Mouse (Mus musculus) embryonic facial prominence, embryonic 15.5 days (tissue): Measurements from ENCODE around the gene Slc27a2. TPM values are rescaled to one million over a fixed set of nuclear protein-coding genes. Genes with fewer than 3 reads are reported as not detected.

Source experiments
- ATAC-seq: fragments of 200-750 bp; cut with Nextera tagmentation; 2 replicates; pipeline ENCODE4 v1.8.0; 2017; ENCODE audit warnings: low read depth, moderate TSS enrichment; ENCODE audit not compliant: insufficient number of reproducible peaks, low FRiP score, low TSS enrichment
- H3K27ac ChIP-seq: fragments of 300-500 bp; sonication (generic); replicated peaks from 2 replicates; pipeline ENCODE4 v1.5.1; 2015; ENCODE audit warnings: mild to moderate bottlenecking, inconsistent platforms
- H3K27me3 ChIP-seq: fragments of 300-500 bp; sonication (generic); 2 replicates; pipeline ENCODE4 v1.6.1; 2015; ENCODE audit warnings: inconsistent platforms
- H3K36me3 ChIP-seq: fragments of 300-500 bp; sonication (generic); 2 replicates; pipeline ENCODE4 v1.6.1; 2015; ENCODE audit warnings: mild to moderate bottlenecking, inconsistent platforms
- H3K4me1 ChIP-seq: fragments of 300-500 bp; sonication (generic); 2 replicates; pipeline ENCODE4 v1.6.1; 2015; ENCODE audit warnings: inconsistent platforms
- H3K4me2 ChIP-seq: fragments of 300-500 bp; sonication (generic); replicated peaks from 2 replicates; pipeline ENCODE4 v1.6.1; 2015; ENCODE audit warnings: mild to moderate bottlenecking, inconsistent platforms
- H3K4me3 ChIP-seq: fragments of 300-500 bp; sonication (generic); replicated peaks from 2 replicates; pipeline ENCODE4 v1.5.1; 2015; ENCODE audit warnings: mild to moderate bottlenecking, inconsistent platforms
- H3K9ac ChIP-seq: fragments of 300-500 bp; sonication (generic); 2 replicates; pipeline ENCODE4 v1.6.1; 2015; ENCODE audit warnings: inconsistent platforms
- H3K9me3 ChIP-seq: fragments of 300-500 bp; sonication (generic); replicated peaks from 2 replicates; pipeline ENCODE4 v1.6.1; 2016; ENCODE audit warnings: inconsistent platforms
- WGBS: fragments of 180-500 bp; shearing (Covaris S2); methylation state at CpG from one replicate; pipeline ENCODE4 v1.1.7; 2015; 5-methylcytosine and 5-hydroxymethylcytosine counted together
- polyA plus RNA-seq: library from polyadenylated mRNA; unstranded; fragments of >200 nt; fragmentation: Nextera tagmentation; extraction: Ambion mirVana; gene quantifications from 2 replicates; pipeline ENCODE4 v1.2.1, GENCODE M21; 2015

The Slc27a2 gene
- polyA plus RNA-seq, 1 experiment from 2014 or later, result 24.8 TPM

DNA sequence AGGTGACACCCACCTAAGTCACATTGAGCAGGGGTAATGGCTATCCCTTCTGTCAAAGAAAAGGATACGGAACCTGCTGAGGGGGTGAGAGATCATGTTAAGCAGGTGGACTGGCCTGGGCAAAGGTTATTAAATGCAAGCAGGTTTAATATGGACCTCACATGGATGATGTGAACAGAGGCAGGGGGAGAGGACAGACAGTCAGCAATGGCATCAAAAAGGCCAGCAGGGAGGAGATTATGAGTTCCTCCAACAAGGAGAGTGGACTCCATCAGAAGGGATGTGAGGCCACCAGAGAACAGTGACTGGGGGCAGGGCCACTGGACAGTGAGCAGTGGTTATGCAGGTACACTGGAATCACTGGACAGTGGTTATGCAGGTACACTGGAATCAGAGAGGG is 7.9 kb downstream of the Slc27a2 start:
- Histone ChIP-seq H3K27me3 (peaks cover 5% of the 10 kb centered on the region; the same call in 1 of the 2 replicates), H3K4me3 (no peak overlapping the region), H3K36me3 (no peaks in the 10 kb centered on the region), H3K9ac (no peak overlapping the region), H3K4me2 (no peak overlapping the region), H3K4me1 (no peaks in the 10 kb centered on the region), H3K9me3 (no peaks in the 10 kb centered on the region), H3K27ac (no peak overlapping the region)
- ATAC-seq, result no peak
- WGBS, result 94% methylated on average over 1 of the region's 1 CpGs

DNA sequence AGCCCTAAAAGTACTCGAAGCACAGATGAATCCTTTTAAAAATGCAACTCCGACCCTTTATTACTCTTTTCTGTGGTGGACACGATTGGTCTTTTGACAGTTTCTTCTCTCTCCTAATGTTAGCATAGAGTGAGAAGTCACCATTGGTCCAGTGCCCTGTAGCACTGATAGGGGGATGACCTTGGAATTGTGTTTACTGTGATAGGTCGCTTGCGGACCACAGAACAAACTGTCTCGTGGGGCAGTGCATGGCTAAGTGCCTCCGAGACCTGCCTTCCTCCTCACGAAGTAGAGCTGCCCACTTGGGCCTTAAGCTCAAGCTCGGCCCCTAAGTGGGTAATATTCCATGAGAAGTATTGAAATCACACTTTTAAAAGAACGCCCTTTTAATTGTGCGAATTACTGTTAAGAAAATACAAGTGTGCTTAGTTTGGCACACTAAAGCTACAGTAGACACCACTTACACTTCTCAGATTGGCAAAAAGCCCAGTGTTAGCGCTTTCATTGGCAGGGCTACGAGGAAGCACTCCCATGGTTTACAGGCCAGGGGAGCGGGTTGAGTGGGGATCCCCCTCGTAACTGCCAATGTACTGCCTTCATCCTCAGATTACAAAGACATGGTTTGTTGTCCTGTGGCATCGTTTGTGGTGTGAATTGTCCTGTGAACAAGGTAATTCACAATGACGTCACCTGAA is 11.4 kb downstream of the Slc27a2 start:
- H3K9ac ChIP-seq, result no peak overlapping the region
- H3K36me3 ChIP-seq, result no peaks in the 10 kb centered on the region
- no peak overlapping the region for H3K27ac ChIP-seq
- 71% methylated on average over 17 of the region's 17 CpGs for WGBS
- no peaks in the 10 kb centered on the region for H3K4me1 ChIP-seq
- H3K4me3 ChIP-seq, result no peak overlapping the region
- no peaks in the 10 kb centered on the region for H3K9me3 ChIP-seq
- peak; percentile 34; the same call in 1 of the 2 replicates for ATAC-seq
- no peak overlapping the region for H3K4me2 ChIP-seq
- no peaks in the 10 kb centered on the region for H3K27me3 ChIP-seq

DNA sequence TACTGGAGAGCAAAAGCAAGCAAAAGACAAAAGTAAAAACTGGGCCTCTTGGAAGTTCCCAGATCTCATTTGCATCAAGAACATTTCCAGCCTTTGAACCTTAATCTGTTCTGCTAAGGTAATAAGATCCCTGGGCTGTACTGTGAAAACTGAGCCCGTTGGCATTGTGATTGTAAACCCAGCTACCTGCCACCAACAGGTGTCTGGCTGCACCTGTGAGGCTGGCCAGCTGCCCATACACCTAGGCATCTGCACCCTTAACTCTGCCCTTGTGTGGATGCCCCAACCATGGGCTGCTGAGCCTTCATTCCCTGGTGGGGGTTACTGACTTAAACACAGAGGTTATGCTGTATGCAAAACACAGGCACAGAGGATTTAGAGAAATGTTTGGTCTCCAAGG is 20.0 kb downstream of the Slc27a2 start:
- Histone ChIP-seq H3K4me3 (no peak overlapping the region), H3K4me2 (no peak overlapping the region), H3K27ac (no peak overlapping the region), H3K36me3 (no peaks in the 10 kb centered on the region), H3K27me3 (no peaks in the 10 kb centered on the region), H3K9me3 (0 out of 2 replicates have a peak, but pooled peaks cover 11% of the 10 kb centered on the region), H3K4me1 (peaks cover 5% of the 10 kb centered on the region; the same call in 1 of the 2 replicates), H3K9ac (no peak overlapping the region)
- peak; percentile 52; the same call in 1 of the 2 replicates for ATAC-seq
- 52% methylated on average over 1 of the region's 1 CpGs for WGBS

DNA sequence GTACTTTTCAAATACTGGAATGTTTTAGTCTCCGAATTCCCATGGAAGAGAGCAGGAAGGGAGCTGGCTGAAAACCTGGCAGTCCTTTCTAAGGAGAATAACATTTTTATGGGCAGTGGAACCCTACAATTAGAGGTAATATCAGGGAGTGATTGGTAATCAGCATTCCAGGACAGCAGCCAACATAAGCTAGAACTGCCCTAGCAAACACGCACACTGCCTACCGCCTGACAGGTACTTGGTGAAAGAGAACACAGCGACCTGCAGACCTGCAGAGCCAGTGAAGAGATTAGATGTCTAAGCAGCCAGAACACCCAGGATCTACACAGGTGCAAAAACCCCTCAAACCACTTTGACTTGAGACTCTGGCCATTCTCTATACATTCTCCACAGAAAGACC is 20.5 kb downstream of the Slc27a2 start:
- H3K36me3 ChIP-seq, result no peaks in the 10 kb centered on the region
- 0 out of 2 replicates have a peak, but pooled peaks cover 11% of the 10 kb centered on the region for H3K9me3 ChIP-seq
- 63% methylated on average over 4 of the region's 4 CpGs for WGBS
- H3K4me3 ChIP-seq, result no peak overlapping the region
- peaks cover 5% of the 10 kb centered on the region; the same call in 1 of the 2 replicates for H3K4me1 ChIP-seq
- H3K27me3 ChIP-seq, result no peaks in the 10 kb centered on the region
- H3K9ac ChIP-seq, result no peak overlapping the region
- no peak overlapping the region for H3K4me2 ChIP-seq
- no peak for ATAC-seq
- H3K27ac ChIP-seq, result no peak overlapping the region

DNA sequence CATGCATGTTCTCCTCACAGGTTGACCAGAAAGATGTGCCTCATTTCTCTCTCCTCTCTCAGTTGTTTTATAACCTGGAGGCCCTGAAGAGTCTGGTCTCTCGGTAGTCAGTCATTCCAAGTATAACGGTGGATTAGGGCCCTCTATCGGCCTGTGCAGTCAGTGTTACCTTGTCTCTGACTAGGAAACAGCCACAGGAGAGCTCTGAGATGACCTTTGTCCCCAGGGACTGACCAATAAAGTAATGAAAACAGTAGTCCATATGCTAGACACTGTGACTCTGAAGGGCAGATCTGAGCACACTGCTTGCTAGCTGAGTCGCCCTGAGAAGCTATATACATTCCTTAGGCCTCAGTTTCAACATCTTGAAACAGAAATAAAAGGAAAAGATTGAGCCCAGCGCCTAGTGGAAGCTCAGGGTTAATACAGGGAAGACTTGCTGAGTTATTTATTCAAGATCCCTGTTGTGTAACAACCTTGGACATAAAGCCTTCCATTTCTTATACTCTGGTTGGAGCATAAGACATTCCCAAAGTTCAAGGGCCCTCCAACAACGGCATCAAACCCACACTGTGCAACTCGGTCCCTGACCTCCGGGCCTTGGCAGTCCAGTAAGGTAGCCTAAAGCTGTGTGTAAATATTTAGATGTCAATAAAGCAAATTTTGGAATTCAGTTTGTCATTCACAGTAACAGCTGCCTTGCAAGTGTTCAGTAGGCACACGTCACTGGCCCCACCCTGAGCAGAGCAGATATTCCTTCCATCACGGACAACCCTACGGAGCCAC is 23.4 kb downstream of the Slc27a2 start:
- H3K4me3 ChIP-seq, result no peak overlapping the region
- no peak overlapping the region for H3K9ac ChIP-seq
- 0 out of 2 replicates have a peak, but pooled peaks cover 8% of the 10 kb centered on the region for H3K9me3 ChIP-seq
- no peaks in the 10 kb centered on the region for H3K27me3 ChIP-seq
- peaks cover 5% of the 10 kb centered on the region; the same call in 1 of the 2 replicates for H3K4me1 ChIP-seq
- no peak overlapping the region for H3K27ac ChIP-seq
- H3K4me2 ChIP-seq, result no peak overlapping the region
- 80% methylated on average over 11 of the region's 11 CpGs for WGBS
- no peaks in the 10 kb centered on the region for H3K36me3 ChIP-seq
- no peak for ATAC-seq

DNA sequence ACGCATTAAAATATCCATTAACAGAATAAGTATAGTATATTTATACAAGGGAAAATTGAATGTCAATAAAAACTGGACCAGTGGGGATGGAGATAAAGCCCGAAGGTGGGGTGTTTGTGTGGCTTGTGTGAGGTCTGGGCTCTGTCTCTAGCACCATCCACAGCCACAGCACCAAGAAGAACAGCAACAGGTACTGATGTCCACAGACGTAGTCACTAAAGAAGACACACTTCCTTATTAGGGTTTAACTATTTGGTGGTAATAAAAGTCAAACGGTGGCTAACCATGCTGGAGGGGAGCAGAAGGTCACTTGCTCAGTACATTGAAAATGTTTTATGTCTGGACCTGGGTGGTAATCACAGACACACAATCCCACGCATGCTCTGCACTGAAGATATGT is 25.2 kb downstream of the Slc27a2 start:
- Histone ChIP-seq H3K27ac (no peak overlapping the region), H3K4me3 (no peak overlapping the region), H3K4me2 (no peak overlapping the region), H3K9me3 (no peaks in the 10 kb centered on the region), H3K36me3 (no peaks in the 10 kb centered on the region), H3K9ac (no peak overlapping the region), H3K4me1 (0 out of 2 replicates have a peak, but pooled peaks cover 2% of the 10 kb centered on the region), H3K27me3 (no peaks in the 10 kb centered on the region)
- WGBS, result 83% methylated on average over 5 of the region's 5 CpGs
- ATAC-seq, result no peak

DNA sequence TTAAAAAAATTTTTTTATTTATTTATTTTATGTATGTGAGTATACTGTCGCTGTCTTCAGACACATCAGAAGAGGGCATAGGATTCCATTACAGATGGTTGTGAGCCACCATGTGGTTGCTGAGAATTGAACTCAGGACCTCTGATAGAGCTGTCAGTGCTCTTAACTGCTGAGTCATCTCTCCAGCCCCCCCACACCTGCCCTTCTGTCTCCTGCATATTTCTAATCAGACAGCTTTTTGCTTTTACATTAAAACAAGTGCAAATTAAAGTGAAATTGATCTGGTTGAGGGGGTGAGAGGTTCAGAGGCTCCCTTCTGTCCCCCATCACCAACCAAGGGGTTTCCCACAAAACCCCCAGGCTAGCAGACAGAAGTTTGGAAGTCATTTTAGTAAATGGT is 27.1 kb downstream of the Slc27a2 start:
- H3K4me1 ChIP-seq, result 0 out of 2 replicates have a peak, but pooled peaks cover 5% of the 10 kb centered on the region
- ATAC-seq, result no peak
- 97% methylated on average over 1 of the region's 1 CpGs for WGBS
- no peaks in the 10 kb centered on the region for H3K36me3 ChIP-seq
- H3K9ac ChIP-seq, result no peak overlapping the region
- H3K9me3 ChIP-seq, result no peaks in the 10 kb centered on the region
- H3K27ac ChIP-seq, result no peak overlapping the region
- no peaks in the 10 kb centered on the region for H3K27me3 ChIP-seq
- no peak overlapping the region for H3K4me2 ChIP-seq
- no peak overlapping the region for H3K4me3 ChIP-seq

DNA sequence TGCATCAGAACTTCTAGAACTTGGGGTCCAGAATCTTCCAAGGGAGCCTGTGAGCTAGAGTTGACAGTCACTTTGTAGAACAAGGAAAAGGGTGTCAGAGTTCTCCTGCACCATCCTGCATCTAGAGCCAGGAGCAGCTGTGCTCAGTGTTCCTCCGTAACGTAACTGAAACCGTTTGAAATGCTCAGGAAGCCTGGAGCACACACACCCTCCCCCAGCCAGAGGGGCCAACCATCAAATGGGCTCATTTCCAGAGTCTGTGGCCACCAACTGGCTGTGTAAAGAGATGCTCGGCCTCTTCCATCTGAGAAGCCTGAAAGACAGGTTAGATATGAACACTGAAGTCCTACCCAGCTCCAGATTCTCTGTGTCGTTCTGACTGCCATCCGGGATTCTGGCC is 31.8 kb downstream of the Slc27a2 start:
- ATAC-seq, result no peak
- 47% methylated on average over 6 of the region's 6 CpGs for WGBS
- Histone ChIP-seq H3K4me2 (no peak overlapping the region), H3K27me3 (no peaks in the 10 kb centered on the region), H3K4me3 (no peak overlapping the region), H3K9me3 (no peaks in the 10 kb centered on the region), H3K9ac (no peak overlapping the region), H3K36me3 (no peaks in the 10 kb centered on the region), H3K27ac (no peak overlapping the region), H3K4me1 (0 out of 2 replicates have a peak, but pooled peaks cover 5% of the 10 kb centered on the region)

DNA sequence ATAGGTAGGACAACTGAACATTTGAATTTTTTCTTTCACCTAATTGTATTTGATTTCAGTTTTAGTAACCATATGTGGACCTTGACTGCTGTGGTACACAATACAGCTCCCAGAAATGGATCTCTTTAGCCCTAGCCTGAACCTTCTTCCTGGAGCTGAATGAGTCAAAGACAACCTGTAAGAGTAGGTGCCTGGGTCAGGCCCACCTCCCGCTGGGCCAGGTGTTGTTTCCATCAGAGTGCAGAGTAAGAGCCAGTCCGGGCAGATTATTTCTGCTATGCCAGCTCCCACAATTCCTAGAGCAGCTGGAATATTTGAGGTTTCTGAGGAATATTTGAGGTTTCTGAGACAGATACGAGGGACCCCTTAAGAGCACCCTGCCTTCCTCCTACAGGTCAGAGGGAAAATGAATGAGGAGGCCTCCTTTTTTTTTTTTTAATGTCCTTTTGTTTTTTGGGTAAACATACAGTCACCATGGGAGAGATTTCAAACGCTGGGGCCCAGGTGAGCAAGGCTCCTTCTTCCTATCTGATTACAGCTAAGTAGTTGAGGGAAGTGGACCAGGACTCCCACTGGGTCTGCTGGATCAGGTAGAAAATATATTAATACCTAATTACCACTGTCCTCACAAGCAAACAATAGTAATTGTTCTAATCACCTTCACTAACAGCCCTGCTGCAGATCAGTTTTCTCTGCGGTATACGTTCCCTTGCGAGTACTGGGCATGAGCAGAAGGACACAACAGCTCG is 32.6 kb downstream of the Slc27a2 start:
- peak; percentile 54; the same call in 1 of the 2 replicates for ATAC-seq
- 67% methylated on average over 8 of the region's 8 CpGs for WGBS
- Histone ChIP-seq H3K4me2 (no peak overlapping the region), H3K4me1 (0 out of 2 replicates have a peak, but pooled peaks cover 5% of the 10 kb centered on the region), H3K9ac (no peak overlapping the region), H3K4me3 (no peak overlapping the region), H3K27ac (no peak overlapping the region), H3K9me3 (no peaks in the 10 kb centered on the region), H3K27me3 (no peaks in the 10 kb centered on the region), H3K36me3 (no peaks in the 10 kb centered on the region)

DNA sequence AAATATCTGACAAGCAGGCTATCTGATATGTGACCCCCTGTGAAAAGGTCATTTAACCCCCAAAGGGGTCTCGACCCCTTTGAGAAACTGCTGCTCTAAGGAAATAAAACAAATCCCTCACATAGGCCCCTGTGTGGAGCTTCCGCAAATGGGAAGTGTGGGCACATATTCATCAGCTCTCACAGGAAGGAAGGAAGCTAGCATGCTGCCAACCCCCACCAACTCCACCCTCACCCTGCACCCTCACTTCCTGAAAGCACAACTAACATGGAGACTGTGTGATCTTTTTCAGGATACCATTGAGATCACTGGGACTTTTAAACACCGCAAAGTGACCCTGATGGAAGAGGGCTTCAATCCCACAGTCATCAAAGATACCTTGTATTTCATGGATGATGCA is 35.3 kb downstream of the Slc27a2 start:
- no peaks in the 10 kb centered on the region for H3K36me3 ChIP-seq
- H3K9ac ChIP-seq, result no peak overlapping the region
- 73% methylated on average over 3 of the region's 3 CpGs for WGBS
- H3K27ac ChIP-seq, result no peak overlapping the region
- H3K4me3 ChIP-seq, result no peak overlapping the region
- no peaks in the 10 kb centered on the region for H3K27me3 ChIP-seq
- ATAC-seq, result no peak
- H3K4me1 ChIP-seq, result 0 out of 2 replicates have a peak, but pooled peaks cover 5% of the 10 kb centered on the region
- no peak overlapping the region for H3K4me2 ChIP-seq
- no peaks in the 10 kb centered on the region for H3K9me3 ChIP-seq

DNA sequence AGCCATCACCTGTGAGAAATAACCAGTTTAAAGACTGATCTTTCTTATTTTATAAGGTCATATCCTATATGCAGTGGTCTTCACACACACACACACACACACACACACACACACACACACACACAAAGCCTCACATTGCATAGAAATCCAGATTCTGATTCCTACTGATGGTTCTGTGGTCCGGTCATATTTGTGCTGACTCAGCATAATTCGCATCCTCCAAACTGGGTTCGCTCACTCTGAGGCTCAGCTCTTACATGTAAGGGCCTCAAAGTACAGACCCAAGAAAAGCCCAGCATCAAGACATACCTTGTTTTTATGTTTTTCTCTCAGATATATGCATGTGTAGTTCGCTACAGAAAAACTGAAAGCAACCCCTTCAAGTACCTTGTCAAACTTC is 39.1 kb downstream of the Slc27a2 start:
- H3K4me1 ChIP-seq, result 0 out of 2 replicates have a peak, but pooled peaks cover 5% of the 10 kb centered on the region
- H3K27me3 ChIP-seq, result no peaks in the 10 kb centered on the region
- no peak overlapping the region for H3K4me2 ChIP-seq
- no peak overlapping the region for H3K4me3 ChIP-seq
- 92% methylated on average over 4 of the region's 4 CpGs for WGBS
- H3K9ac ChIP-seq, result no peak overlapping the region
- no peaks in the 10 kb centered on the region for H3K36me3 ChIP-seq
- no peak for ATAC-seq
- H3K27ac ChIP-seq, result no peak overlapping the region
- no peaks in the 10 kb centered on the region for H3K9me3 ChIP-seq
